In the genomic region with DNA sequence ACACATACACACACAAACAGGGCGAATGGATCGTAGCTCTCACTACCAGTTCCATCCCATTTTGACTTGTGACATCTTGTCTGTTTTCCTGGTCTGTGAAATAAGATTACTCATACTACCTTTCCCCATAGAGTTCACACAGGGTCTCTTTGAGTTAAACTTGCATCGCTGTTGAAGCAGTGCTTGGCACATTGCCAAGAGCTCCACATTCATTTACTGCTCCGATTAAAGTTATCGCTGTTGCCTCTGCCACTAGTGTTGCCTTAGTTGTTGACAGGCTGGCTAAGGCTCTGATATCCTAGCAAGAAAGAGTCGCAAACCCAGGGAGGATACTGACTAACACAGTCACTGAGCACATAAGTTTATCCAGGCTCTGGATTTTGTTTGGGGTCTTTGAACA, we compare ENCODE assay signal across 13 mouse cellular contexts.
DNase-seq lines count a peak whose midpoint lies in the region; ATAC-seq and TF ChIP-seq lines count a peak whose summit lies in the region.
"Had no signal": no experiment of that assay in that cellular context is flagged by ENCODE, and none has a peak within 500 bp of the region (broad histone marks: within the 10 kb centered on the region; RNA-seq: fewer than 3 reads in every experiment).

No protein-coding gene starts in this region.

- H3K36me3 ChIP-seq in forebrain, embryonic 15.5 days: no peaks in the 10 kb centered on the region
- H3K36me3 ChIP-seq in forebrain, embryonic 16.5 days (ENCODE audit: control insufficient read depth, insufficient read depth): no peaks in the 10 kb centered on the region
- H3K36me3 ChIP-seq: liver, embryonic 13.5 days had no signal

- ATAC-seq in forebrain, embryonic 15.5 days (replicated peaks): peak; percentile 35; the same call in 1 of the 2 replicates
- ATAC-seq in forebrain, embryonic 16.5 days: no peak

- H3K9me3 ChIP-seq in forebrain, embryonic 15.5 days: no peaks in the 10 kb centered on the region
- no peaks in the 10 kb centered on the region for H3K9me3 ChIP-seq in forebrain, embryonic 16.5 days (ENCODE audit: control insufficient read depth, low read length)
- H3K9me3 ChIP-seq: liver, embryonic 13.5 days had no signal

- no peak overlapping the region for H3K4me2 ChIP-seq in forebrain, embryonic 15.5 days (replicated peaks)
- H3K4me2 ChIP-seq in forebrain, embryonic 16.5 days (ENCODE audit: low read length): no peak overlapping the region
- H3K4me2 ChIP-seq: liver, embryonic 13.5 days had no signal

- H3K4me1 ChIP-seq in forebrain, embryonic 15.5 days: peaks cover 10% of the 10 kb centered on the region
- peaks cover 7% of the 10 kb centered on the region for H3K4me1 ChIP-seq in forebrain, embryonic 16.5 days (replicated peaks; ENCODE audit: control insufficient read depth, insufficient read depth, low read length)
- H3K4me1 ChIP-seq: liver, embryonic 13.5 days had no signal

- no peak overlapping the region for H3K27ac ChIP-seq in forebrain, embryonic 15.5 days (replicated peaks)
- H3K27ac ChIP-seq in forebrain, embryonic 16.5 days (ENCODE audit: low read length): no peak overlapping the region
- H3K27ac ChIP-seq in left cerebral cortex, adult 2 months: no peak overlapping the region
- H3K27ac ChIP-seq: liver, embryonic 13.5 days had no signal

- H3K9ac ChIP-seq in forebrain, embryonic 15.5 days (replicated peaks): no peak overlapping the region
- H3K9ac ChIP-seq in forebrain, embryonic 16.5 days (replicated peaks; ENCODE audit: low read depth, low read length): no peak overlapping the region
- H3K9ac ChIP-seq: liver, embryonic 13.5 days had no signal

- no peak overlapping the region for H3K4me3 ChIP-seq in forebrain, embryonic 15.5 days
- H3K4me3 ChIP-seq in forebrain, embryonic 16.5 days (replicated peaks; ENCODE audit: low read length): no peak overlapping the region
- H3K4me3 ChIP-seq in left cerebral cortex, adult 2 months: no peak overlapping the region
- H3K4me3 ChIP-seq: liver, embryonic 13.5 days; myocyte had no signal

- TF ChIP-seq CTCF in left cerebral cortex, adult 2 months (IDR thresholded peaks at IDR 0.05): no peak

- DNase-seq in left cerebral cortex, postnatal 4 days: peak; percentile 17
- no peak for DNase-seq in left cerebral cortex, adult 2 months (ENCODE audit: extremely low spot score in 1 of 2, low spot score in 2 of 2)
- DNase-seq in NIH3T3 (ENCODE audit: low read depth): peak; percentile 53
- peak; percentile 13 to 46 for DNase-seq in heart, postnatal 14 days
- DNase-seq in adrenal gland, adult (ENCODE audit: inconsistent age in 2 of 2, low spot score in 1 of 2): no peak
- DNase-seq in gastrocnemius, adult 8-10 months (ENCODE audit: low spot score in 2 of 2): no peak
- DNase-seq: cerebellum, adult 8-10 months; liver, embryonic 13.5 days; right cerebral cortex, postnatal 25 days had no signal

- WGBS in forebrain, embryonic 15.5 days: 32% methylated on average over 6 of the region's 6 CpGs
- 34% methylated on average over 6 of the region's 6 CpGs for WGBS in forebrain, embryonic 16.5 days

- intact Hi-C loops in left cerebral cortex, postnatal 4 days (cut with DNase I): no loop called here
- intact Hi-C loops in left cerebral cortex, adult 2 months (cut with DNase I): no loop called here
- intact Hi-C loops in heart, postnatal 14 days (cut with DNase I): no loop called here

- H3K27me3 ChIP-seq in forebrain, embryonic 15.5 days: peaks cover 14% of the 10 kb centered on the region; the same call in 1 of the 2 replicates
- H3K27me3 ChIP-seq in forebrain, embryonic 16.5 days (replicated peaks; ENCODE audit: control insufficient read depth, insufficient read depth, low read length): peaks cover 14% of the 10 kb centered on the region
- H3K27me3 ChIP-seq: CH12.LX; liver, embryonic 13.5 days had no signal

Comparison
In these comparisons a context has a peak if more than half of its experiments do, and no peak if none do; other contexts are left out.
1. DNase-seq: peak in left cerebral cortex, postnatal 4 days (single experiment), NIH3T3 (single experiment) and heart, postnatal 14 days (2 of 2); none in left cerebral cortex, adult 2 months (0 of 2), adrenal gland, adult (0 of 2) and gastrocnemius, adult 8-10 months (0 of 2).